Mouse (Mus musculus): ENCODE measurements around the gene Olfr1395.
"Not testable (repeated sequence)": the region's sequence is repeated elsewhere in the genome, so short reads cannot be mapped to it uniquely, and the experiment has no call there.

DNA sequence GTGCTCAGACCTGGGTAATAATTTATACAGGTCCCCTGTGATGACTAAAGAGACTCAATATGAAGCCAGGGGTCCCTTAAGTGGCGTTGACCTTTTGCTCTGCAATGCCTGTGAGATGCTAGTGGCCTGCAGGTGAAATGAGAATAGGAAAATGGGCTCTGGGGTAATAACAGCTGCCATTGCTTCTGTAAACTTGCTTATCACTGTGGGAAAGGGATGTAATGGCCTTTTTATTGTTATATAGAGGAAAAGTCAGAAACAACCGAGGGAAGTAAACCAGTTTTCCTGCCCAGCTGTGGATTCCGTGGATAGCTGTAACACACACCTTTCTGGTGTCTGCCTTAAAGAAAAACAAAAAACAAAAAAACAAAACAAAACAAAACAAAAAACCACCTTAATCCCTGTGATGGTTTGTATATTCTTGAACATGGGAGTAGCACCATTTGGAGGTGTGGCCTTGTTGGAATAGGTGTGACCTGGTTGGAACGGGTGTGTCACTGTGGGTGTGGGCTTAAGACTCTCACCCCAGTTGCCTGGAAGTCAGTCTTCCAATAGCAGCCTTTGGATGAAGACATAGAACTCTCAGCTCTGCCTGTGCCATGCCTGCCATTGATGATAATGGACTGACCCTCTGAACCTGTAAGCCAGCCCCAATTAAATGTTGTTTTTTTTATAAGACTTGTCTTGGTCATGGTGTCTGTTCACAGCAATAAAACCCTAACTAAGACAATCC lies 34.1 kb downstream of the Olfr1395 start:
- TF ChIP-seq CTCF, POLR2A (IDR thresholded peaks at IDR 0.05; ENCODE audit: insufficient read depth, low read depth, low read length): not testable (repeated sequence)
